Comparison of ENCODE assay signal across 21 mouse cellular contexts in the genomic region with DNA sequence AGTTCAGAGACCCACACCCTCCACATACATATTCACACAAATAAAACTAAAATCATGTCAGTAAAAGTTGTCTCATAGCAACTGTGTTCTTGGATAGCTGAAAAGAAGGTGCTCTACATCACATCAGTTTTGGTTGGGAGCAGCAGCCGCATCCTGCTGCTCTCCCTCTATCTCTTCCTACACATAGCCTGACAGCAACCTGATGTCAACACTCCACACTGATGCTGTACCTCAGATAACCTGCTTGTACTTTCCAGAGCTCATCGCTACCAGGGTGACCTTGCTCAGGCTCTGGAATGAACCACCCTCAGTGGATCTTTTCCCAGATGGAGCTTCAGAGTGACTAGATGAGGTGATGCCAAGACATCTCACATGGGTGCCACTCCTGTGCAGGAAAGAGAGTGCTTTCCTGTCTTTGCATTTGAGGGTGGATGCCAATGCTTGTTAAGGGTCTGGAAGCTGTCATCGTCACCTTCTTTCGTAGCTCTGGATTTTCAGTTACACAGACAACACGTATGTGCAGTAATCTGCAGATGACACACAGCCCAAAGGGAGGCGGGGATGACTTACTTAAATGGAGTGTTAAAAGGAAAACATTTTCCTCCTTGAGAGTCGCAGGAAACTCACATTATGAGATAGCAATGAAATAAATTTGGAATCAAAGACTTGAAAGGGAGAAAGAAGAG.
A peak's percentile ranks its signal among the peaks of the same experiment; 100 is the strongest.
DNase-seq lines count a peak whose midpoint lies in the region; ATAC-seq and TF ChIP-seq lines count a peak whose summit lies in the region.
"Had no signal": no experiment of that assay in that cellular context is flagged by ENCODE, and none has a peak within 500 bp of the region (broad histone marks: within the 10 kb centered on the region; RNA-seq: fewer than 3 reads in every experiment).

No protein-coding gene starts in this region.

- no peak overlapping the region for H3K4me3 ChIP-seq in heart, embryonic 11.5 days (ENCODE audit: low read depth, low read length)
- no peak overlapping the region for H3K4me3 ChIP-seq in heart, postnatal 0 days (ENCODE audit: low read depth, low read length)
- H3K4me3 ChIP-seq in lung, postnatal 0 days (ENCODE audit: low read depth, low read length) = no peak overlapping the region
- H3K4me3 ChIP-seq in lung, adult 2 months (replicated peaks; ENCODE audit: extremely low read depth, low read depth, low read length) = no peak overlapping the region
- H3K4me3 ChIP-seq: embryonic facial prominence, embryonic 10.5 days; hindbrain, embryonic 10.5 days; intestine, embryonic 15.5 days; left cerebral cortex, adult 2 months; midbrain, embryonic 15.5 days; neural tube, embryonic 12.5 days had no signal

- H3K27ac ChIP-seq in heart, embryonic 11.5 days (ENCODE audit: low read depth, low read length) = peak overlapping the region; percentile 37; the same call in 1 of the 2 replicates
- no peak overlapping the region for H3K27ac ChIP-seq in heart, postnatal 0 days (ENCODE audit: low read depth)
- H3K27ac ChIP-seq in lung, postnatal 0 days (ENCODE audit: low read length) = no peak overlapping the region
- H3K27ac ChIP-seq: embryonic facial prominence, embryonic 10.5 days; hindbrain, embryonic 10.5 days; intestine, embryonic 15.5 days; left cerebral cortex, adult 2 months; macrophage; midbrain, embryonic 15.5 days; neural tube, embryonic 12.5 days had no signal

- TF ChIP-seq POLR2A in lung, adult 2 months (IDR thresholded peaks at IDR 0.05; ENCODE audit: borderline replicate concordance, extremely low read depth, low read depth, low read length) = no peak

- 40% methylated on average over 7 of the region's 7 CpGs for WGBS in heart, embryonic 11.5 days (ENCODE audit: insufficient replicate concordance)
- 35% methylated on average over 7 of the region's 7 CpGs for WGBS in heart, postnatal 0 days
- 54% methylated on average over 7 of the region's 7 CpGs for WGBS in lung, postnatal 0 days
- WGBS in lung, adult 2 months = 67% methylated on average over 7 of the region's 7 CpGs

- intact Hi-C loops in heart, postnatal 10 days (cut with DNase I) = no loop called here

- no peak for TF ChIP-seq EP300 in heart, postnatal 0 days (IDR thresholded peaks at IDR 0.05; ENCODE audit: low read depth)
- no peak for TF ChIP-seq EP300 in lung, postnatal 0 days (IDR thresholded peaks at IDR 0.05)

- no peak for TF ChIP-seq CTCF in heart, postnatal 0 days (IDR thresholded peaks at IDR 0.05; ENCODE audit: low read depth)
- no peak for TF ChIP-seq CTCF in lung, postnatal 0 days (IDR thresholded peaks at IDR 0.05)
- TF ChIP-seq CTCF in lung, adult 2 months (IDR thresholded peaks at IDR 0.05; ENCODE audit: insufficient read depth, low read length) = no peak

- H3K27me3 ChIP-seq in heart, embryonic 11.5 days (ENCODE audit: control insufficient read depth, insufficient read depth, low read length) = no peaks in the 10 kb centered on the region
- H3K27me3 ChIP-seq in heart, postnatal 0 days (ENCODE audit: control insufficient read depth, insufficient read depth, low read length) = no peaks in the 10 kb centered on the region
- H3K27me3 ChIP-seq in lung, postnatal 0 days (replicated peaks; ENCODE audit: insufficient read depth, low read length) = no peaks in the 10 kb centered on the region
- H3K27me3 ChIP-seq: intestine, embryonic 15.5 days; midbrain, embryonic 15.5 days; neural tube, embryonic 12.5 days had no signal

- peaks cover 18% of the 10 kb centered on the region for H3K4me1 ChIP-seq in heart, embryonic 11.5 days (ENCODE audit: control insufficient read depth, insufficient read depth, low read length)
- H3K4me1 ChIP-seq in heart, postnatal 0 days (ENCODE audit: control insufficient read depth, insufficient read depth) = no peaks in the 10 kb centered on the region; the same call in 1 of the 2 replicates
- no peaks in the 10 kb centered on the region for H3K4me1 ChIP-seq in lung, postnatal 0 days (ENCODE audit: insufficient read depth, low read depth, low read length)
- H3K4me1 ChIP-seq in lung, adult 2 months (ENCODE audit: control insufficient read depth, insufficient read depth, low read length) = peaks cover 3% of the 10 kb centered on the region; the same call in 1 of the 2 replicates
- H3K4me1 ChIP-seq: embryonic facial prominence, embryonic 10.5 days; hindbrain, embryonic 10.5 days; intestine, embryonic 15.5 days; midbrain, embryonic 15.5 days; neural tube, embryonic 12.5 days had no signal

- no peaks in the 10 kb centered on the region for H3K36me3 ChIP-seq in heart, embryonic 11.5 days (ENCODE audit: control insufficient read depth, insufficient read depth, low read length)
- H3K36me3 ChIP-seq in heart, postnatal 0 days (replicated peaks; ENCODE audit: control insufficient read depth, insufficient read depth, low read length) = no peaks in the 10 kb centered on the region
- no peaks in the 10 kb centered on the region for H3K36me3 ChIP-seq in lung, postnatal 0 days (ENCODE audit: insufficient read depth, low read length)
- H3K36me3 ChIP-seq: embryonic facial prominence, embryonic 10.5 days; hindbrain, embryonic 10.5 days; intestine, embryonic 15.5 days; midbrain, embryonic 15.5 days; neural tube, embryonic 12.5 days had no signal

- no peaks in the 10 kb centered on the region for H3K9me3 ChIP-seq in heart, embryonic 11.5 days (replicated peaks; ENCODE audit: control insufficient read depth, low read length)
- H3K9me3 ChIP-seq in heart, postnatal 0 days (replicated peaks; ENCODE audit: control insufficient read depth, low read length) = no peaks in the 10 kb centered on the region
- no peaks in the 10 kb centered on the region for H3K9me3 ChIP-seq in lung, postnatal 0 days (ENCODE audit: low read length)
- H3K9me3 ChIP-seq: embryonic facial prominence, embryonic 10.5 days; hindbrain, embryonic 10.5 days; intestine, embryonic 15.5 days; midbrain, embryonic 15.5 days; neural tube, embryonic 12.5 days had no signal

- H3K9ac ChIP-seq in heart, embryonic 11.5 days (ENCODE audit: low read depth, low read length) = no peak overlapping the region
- no peak overlapping the region for H3K9ac ChIP-seq in heart, postnatal 0 days (replicated peaks; ENCODE audit: low read depth, low read length)
- H3K9ac ChIP-seq in lung, postnatal 0 days (replicated peaks; ENCODE audit: low read depth) = no peak overlapping the region
- H3K9ac ChIP-seq: intestine, embryonic 15.5 days; midbrain, embryonic 15.5 days; neural tube, embryonic 12.5 days had no signal

- no peak overlapping the region for H3K4me2 ChIP-seq in heart, embryonic 11.5 days
- H3K4me2 ChIP-seq in heart, postnatal 0 days (ENCODE audit: low read depth, low read length) = no peak overlapping the region
- H3K4me2 ChIP-seq in lung, postnatal 0 days (replicated peaks; ENCODE audit: low read depth, low read length) = no peak overlapping the region
- H3K4me2 ChIP-seq: intestine, embryonic 15.5 days; midbrain, embryonic 15.5 days; neural tube, embryonic 12.5 days had no signal

- DNase-seq in heart, adult 18-20 months = no peak
- peak; percentile 13 for DNase-seq in heart, postnatal 0 days (ENCODE audit: low spot score)
- DNase-seq in heart, postnatal 10 days = no peak
- DNase-seq in lung, postnatal 0 days (ENCODE audit: low spot score) = peak; percentile 35
- DNase-seq in lung, adult 2 months = no peak
- DNase-seq in cerebellum, adult 9-10 months = no peak
- DNase-seq: adrenal gland, postnatal 25 days; cerebellum, postnatal 10 days; kidney, adult 8-10 months; kidney, postnatal 10 days; right cerebral cortex, postnatal 14 days had no signal

- ATAC-seq in heart, embryonic 11.5 days (replicated peaks; ENCODE audit: insufficient number of reproducible peaks, low FRiP score, low TSS enrichment) = no peak; the same call in 1 of the 2 replicates
- ATAC-seq in heart, postnatal 0 days (ENCODE audit: insufficient read depth, low read depth) = 0 out of 2 replicates have a peak, but pooled peaks have one; percentile 36
- ATAC-seq in lung, postnatal 0 days = peak; percentile 48
- ATAC-seq: forebrain, embryonic 16.5 days; hindbrain, embryonic 16.5 days; intestine, embryonic 15.5 days; midbrain, embryonic 15.5 days had no signal

Comparison
In these comparisons a context has a peak if more than half of its experiments do, and no peak if none do; other contexts are left out.
1. DNase-seq: peak in heart, postnatal 0 days (single experiment) and lung, postnatal 0 days (single experiment); none in heart, adult 18-20 months (0 of 2), heart, postnatal 10 days (0 of 2), lung, adult 2 months (single experiment) and cerebellum, adult 9-10 months (single experiment).